Mouse (Mus musculus): ENCODE measurements around the gene Fam102a.

- TF ChIP-seq CTCF (IDR thresholded peaks at IDR 0.05; ENCODE audit: borderline replicate concordance, insufficient read depth, low read depth, low read length) (no peak), POLR2A (IDR thresholded peaks at IDR 0.05; ENCODE audit: borderline replicate concordance, insufficient read depth, low read length) (no peak)
Measured at GRCm38 (mm10) chr2:32533163-32533562, 2.0 kb upstream of the Fam102a start.
